ENCODE assay signal across 9 mouse cellular contexts in the genomic region with DNA sequence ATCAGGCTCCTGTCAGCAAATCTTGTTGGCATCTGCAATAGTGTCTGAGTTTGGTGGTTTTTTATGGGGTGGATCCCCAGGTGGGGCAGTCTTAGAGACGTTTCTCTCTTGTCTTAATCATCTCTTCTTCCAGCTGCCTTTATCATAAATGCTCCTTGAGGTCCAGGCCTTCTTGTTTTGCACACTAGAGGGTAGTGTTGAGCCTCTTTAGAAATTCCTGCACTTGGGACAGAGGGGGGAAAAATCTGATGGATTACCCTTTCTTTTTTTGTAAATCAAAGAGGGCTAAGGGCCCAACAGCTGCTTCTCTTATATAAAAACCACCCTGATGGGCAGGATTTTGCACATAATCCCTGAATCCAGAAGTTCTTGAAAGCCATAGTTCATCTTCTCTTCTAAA.
DNase-seq lines count a peak whose midpoint lies in the region; ATAC-seq and TF ChIP-seq lines count a peak whose summit lies in the region.
"Had no signal": no experiment of that assay in that cellular context is flagged by ENCODE, and none has a peak within 500 bp of the region (broad histone marks: within the 10 kb centered on the region; RNA-seq: fewer than 3 reads in every experiment).

No protein-coding gene starts in this region.

- H3K9ac ChIP-seq in kidney, postnatal 0 days (ENCODE audit: low read depth, low read length), result no peak overlapping the region
- no peak overlapping the region for H3K9ac ChIP-seq in kidney, embryonic 16.5 days (replicated peaks; ENCODE audit: low read length)
- H3K9ac ChIP-seq in ES-E14 (ENCODE audit: insufficient read depth, low read depth, low read length, poor library complexity, severe bottlenecking), result no peak overlapping the region
- H3K9ac ChIP-seq: hindbrain, embryonic 15.5 days had no signal

- no peak for ATAC-seq in kidney, postnatal 0 days (replicated peaks; ENCODE audit: low FRiP score, low read depth)
- no peak for ATAC-seq in kidney, embryonic 16.5 days (ENCODE audit: low FRiP score, low TSS enrichment)
- peak; percentile 90 for ATAC-seq in frontal cortex, adult (ENCODE audit: low TSS enrichment)
- ATAC-seq in inflammation-experienced regulatory T-cells, adult 6 months, result no peak

- no peak overlapping the region for H3K27ac ChIP-seq in kidney, postnatal 0 days
- H3K27ac ChIP-seq in kidney, embryonic 16.5 days (ENCODE audit: low read length), result no peak overlapping the region
- H3K27ac ChIP-seq in ES-E14 (ENCODE audit: insufficient read depth, low read depth, low read length, poor library complexity, severe bottlenecking), result no peak overlapping the region
- H3K27ac ChIP-seq: hindbrain, embryonic 15.5 days had no signal

- no peaks in the 10 kb centered on the region for H3K36me3 ChIP-seq in kidney, postnatal 0 days (ENCODE audit: insufficient read depth, low read length)
- no peaks in the 10 kb centered on the region for H3K36me3 ChIP-seq in kidney, embryonic 16.5 days (ENCODE audit: insufficient read depth, low read length)
- H3K36me3 ChIP-seq in ES-E14 (ENCODE audit: control insufficient read depth, insufficient read depth, low read length, poor library complexity, severe bottlenecking), result no peaks in the 10 kb centered on the region
- H3K36me3 ChIP-seq: hindbrain, embryonic 15.5 days had no signal

- in situ Hi-C loops in ES-E14 (cut with MboI; ENCODE audit: low sequenced_read_pairs in 2 of 2, unreplicated experiment in 2 of 2), result no loop called here

- no peaks in the 10 kb centered on the region for H3K9me3 ChIP-seq in kidney, postnatal 0 days (replicated peaks; ENCODE audit: low read length)
- no peaks in the 10 kb centered on the region for H3K9me3 ChIP-seq in kidney, embryonic 16.5 days (ENCODE audit: low read length)
- no peaks in the 10 kb centered on the region for H3K9me3 ChIP-seq in ES-E14 (ENCODE audit: control insufficient read depth, insufficient read depth, low read depth, low read length)
- H3K9me3 ChIP-seq: hindbrain, embryonic 15.5 days had no signal

- H3K4me1 ChIP-seq in kidney, postnatal 0 days (replicated peaks; ENCODE audit: insufficient read depth, low read length), result no peaks in the 10 kb centered on the region
- no peaks in the 10 kb centered on the region; the same call in 1 of the 2 replicates for H3K4me1 ChIP-seq in kidney, embryonic 16.5 days (ENCODE audit: insufficient read depth, low read length)
- no peaks in the 10 kb centered on the region for H3K4me1 ChIP-seq in ES-E14 (ENCODE audit: control insufficient read depth in 2 of 2, insufficient read depth in 2 of 2, low read length in 2 of 2, poor library complexity in 1 of 2)
- H3K4me1 ChIP-seq: hindbrain, embryonic 15.5 days had no signal

- TF ChIP-seq CTCF in kidney, postnatal 0 days (IDR thresholded peaks at IDR 0.05; ENCODE audit: low read depth), result peak; percentile 79

- no peak overlapping the region for H3K4me3 ChIP-seq in kidney, postnatal 0 days (replicated peaks; ENCODE audit: low read depth, low read length)
- H3K4me3 ChIP-seq in kidney, embryonic 16.5 days (ENCODE audit: low read length), result no peak overlapping the region
- H3K4me3 ChIP-seq in ES-E14 (ENCODE audit: insufficient read depth in 1 of 2, low read depth in 1 of 2, low read length in 2 of 2, poor library complexity in 1 of 2, severe bottlenecking in 1 of 2), result no peak overlapping the region
- H3K4me3 ChIP-seq: hindbrain, embryonic 15.5 days had no signal

- no peak overlapping the region for H3K4me2 ChIP-seq in kidney, postnatal 0 days (ENCODE audit: low read length)
- H3K4me2 ChIP-seq in kidney, embryonic 16.5 days (replicated peaks; ENCODE audit: low read depth, low read length), result no peak overlapping the region
- H3K4me2 ChIP-seq: hindbrain, embryonic 15.5 days had no signal

- no peaks in the 10 kb centered on the region for H3K27me3 ChIP-seq in kidney, postnatal 0 days (ENCODE audit: insufficient read depth, low read length)
- H3K27me3 ChIP-seq in kidney, embryonic 16.5 days (ENCODE audit: insufficient read depth, low read length), result no peaks in the 10 kb centered on the region
- H3K27me3 ChIP-seq: hindbrain, embryonic 15.5 days had no signal

- 7% methylated on average over 1 of the region's 1 CpGs for WGBS in kidney, postnatal 0 days
- WGBS in kidney, embryonic 16.5 days, result 17% methylated on average over 1 of the region's 1 CpGs

- peak; percentile 6 for DNase-seq in cerebellum, adult 8-10 months
- no peak for DNase-seq in cerebellum, adult 9-11 months
- DNase-seq in kidney, postnatal 0 days (ENCODE audit: low spot score), result peak; percentile 64
- DNase-seq in ES-E14 (ENCODE audit: low read depth, low spot score), result peak; percentile 16
- DNase-seq in lung, postnatal 36 days, result peak; percentile 29

TF ChIP-seq in ES-E14, 5 proteins besides CTCF, POLR2A, EP300 and RAD21:
- TF ChIP-seq ZC3H11A (IDR thresholded peaks at IDR 0.05; ENCODE audit: borderline replicate concordance, low read depth, low read length), result peak; percentile 63; the same call in 1 of the 2 replicates
- no peak for TF ChIP-seq CHD2 (IDR thresholded peaks at IDR 0.05; ENCODE audit: low read depth, low read length)
